Mouse (Mus musculus) Muller cell, postnatal 12 days (primary cell): ENCODE results near the gene Cldnd1.

Source experiments
- DNase-seq: peaks from one replicate; pipeline ENCODE4 v3.0.0-alpha.2; 2015; ENCODE audit errors: inconsistent ontology term

Cldnd1 gene

DNA sequence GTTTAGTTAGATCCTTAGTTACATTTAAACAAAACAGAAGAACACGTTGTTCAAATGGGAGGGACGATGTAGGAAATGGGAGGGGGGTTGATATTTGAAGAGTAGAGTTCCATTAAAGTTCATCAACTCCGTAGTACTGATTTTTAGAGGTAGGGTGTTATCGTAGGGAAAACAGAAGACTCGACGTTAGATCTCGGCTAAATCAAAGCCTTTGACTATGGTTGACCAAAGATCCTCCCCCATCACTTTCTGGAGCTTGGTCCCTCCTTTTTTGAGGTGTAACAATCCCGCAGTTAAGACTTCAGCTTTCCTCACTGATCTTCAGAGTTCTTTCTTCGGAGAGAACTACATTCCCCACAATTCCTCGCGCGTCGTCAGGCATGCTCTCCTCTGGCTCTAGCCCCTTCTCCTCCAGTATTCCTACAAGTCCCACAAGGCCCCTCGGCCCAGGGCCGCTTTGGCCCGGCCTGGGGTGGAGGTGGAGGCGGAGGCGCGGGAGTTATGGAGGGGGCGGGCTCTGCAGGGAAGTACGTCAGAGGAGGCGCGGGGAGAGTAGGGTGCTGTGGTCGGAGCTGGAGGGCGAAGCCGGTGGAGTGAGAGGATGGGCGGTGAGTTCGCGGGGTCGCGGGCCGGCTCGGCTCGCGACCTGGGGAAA, at the start of gene Cldnd1:
Gene Cldnd1 (plus strand): TSS at position 434 of the 655 bp plus-strand sequence.
- peak; percentile 99 for DNase-seq

GRCm38 (mm10) chr16:58678660-58679059, 49.0 kb upstream of the Cldnd1 start:
- no peak for DNase-seq

DNA sequence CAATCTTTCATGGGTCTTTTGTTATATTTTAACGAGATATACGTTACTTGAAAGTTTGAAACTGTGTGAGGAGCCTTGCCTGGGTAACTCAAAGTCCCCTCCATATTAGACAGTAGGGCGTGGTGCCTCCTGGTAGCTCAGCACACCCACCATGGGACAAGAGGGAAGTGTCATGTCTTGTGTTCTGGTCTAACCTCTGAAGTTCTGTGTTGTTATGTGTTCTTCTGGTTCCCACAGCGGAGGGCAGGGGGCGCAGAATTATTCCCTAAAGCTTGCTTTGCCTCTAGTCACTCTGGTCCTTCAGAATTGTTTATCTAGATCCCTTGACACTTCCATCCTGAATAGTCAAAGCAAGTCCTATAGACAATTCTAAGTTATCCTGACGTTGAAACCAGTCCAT, 45.7 kb upstream of the Cldnd1 start:
- no peak for DNase-seq

DNA sequence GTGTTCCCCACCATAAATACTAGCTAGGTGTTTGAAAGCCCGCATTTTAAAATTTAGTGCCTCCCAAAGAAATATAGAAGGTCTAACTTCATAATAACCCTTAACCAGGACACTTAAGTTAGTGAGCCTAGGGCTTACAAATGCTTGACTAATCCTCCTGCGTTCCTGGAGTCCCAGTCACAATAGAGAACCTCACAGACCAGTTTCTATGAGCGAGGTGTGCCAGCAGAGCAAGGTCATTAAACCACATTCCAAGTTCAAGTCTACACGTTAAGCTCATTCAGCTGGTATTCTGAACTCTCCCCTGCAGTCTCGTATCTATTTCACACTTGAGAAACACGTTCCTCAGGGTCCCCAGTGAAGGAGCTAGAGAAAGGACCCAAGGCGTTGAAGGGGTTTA, 44.8 kb upstream of the Cldnd1 start:
- DNase-seq: no peak

- no peak for DNase-seq
Observed at GRCm38 (mm10) chr16:58683911-58684310, 43.8 kb upstream of the Cldnd1 start.

- DNase-seq: no peak
Observed at GRCm38 (mm10) chr16:58684537-58684936, 43.2 kb upstream of the Cldnd1 start.

- no peak for DNase-seq
Observed at GRCm38 (mm10) chr16:58685548-58686537, 41.9 kb upstream of the Cldnd1 start.

DNA sequence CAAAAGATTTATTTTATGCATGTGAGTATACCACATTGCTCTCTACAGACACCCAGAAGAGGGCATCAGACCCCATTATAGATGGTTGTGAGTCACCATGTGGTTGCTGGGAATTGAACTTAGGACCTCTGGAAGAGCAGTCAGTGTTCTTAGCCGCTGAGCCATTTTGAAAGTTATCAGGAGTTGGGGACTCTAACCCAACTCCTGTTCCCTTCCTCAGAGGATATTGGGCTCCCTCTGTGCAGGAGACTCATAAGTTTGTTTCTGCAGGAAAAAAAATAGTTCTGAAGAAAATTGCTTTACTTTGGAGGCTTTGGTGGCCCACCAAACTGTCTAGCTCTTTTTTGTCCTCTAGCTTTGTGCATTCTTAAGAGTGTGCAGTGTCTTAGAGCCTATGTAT, 39.2 kb upstream of the Cldnd1 start:
- DNase-seq: no peak

GRCm38 (mm10) chr16:58689555-58690169, 38.0 kb upstream of the Cldnd1 start:
- no peak for DNase-seq

DNA sequence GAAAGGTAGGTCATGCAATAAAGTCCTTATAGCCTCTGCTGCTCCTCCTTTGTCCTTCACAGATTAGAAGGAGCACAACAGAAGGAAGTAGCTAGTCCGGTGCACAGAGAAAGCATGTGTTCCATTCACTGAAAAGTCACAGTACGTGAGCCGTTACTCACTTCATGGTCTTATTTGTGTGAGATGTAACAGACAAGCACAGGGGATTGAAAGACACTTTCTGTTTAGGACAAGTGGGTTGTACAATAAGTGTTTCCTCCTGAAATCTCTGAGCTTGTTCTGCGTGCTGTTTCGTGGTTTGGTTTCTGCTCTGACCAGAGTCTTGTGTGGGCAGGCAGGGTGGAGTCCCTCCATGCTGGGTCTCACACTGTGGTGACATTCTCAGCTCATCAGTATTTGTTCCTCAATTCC, 37.4 kb upstream of the Cldnd1 start:
- DNase-seq: no peak

DNA sequence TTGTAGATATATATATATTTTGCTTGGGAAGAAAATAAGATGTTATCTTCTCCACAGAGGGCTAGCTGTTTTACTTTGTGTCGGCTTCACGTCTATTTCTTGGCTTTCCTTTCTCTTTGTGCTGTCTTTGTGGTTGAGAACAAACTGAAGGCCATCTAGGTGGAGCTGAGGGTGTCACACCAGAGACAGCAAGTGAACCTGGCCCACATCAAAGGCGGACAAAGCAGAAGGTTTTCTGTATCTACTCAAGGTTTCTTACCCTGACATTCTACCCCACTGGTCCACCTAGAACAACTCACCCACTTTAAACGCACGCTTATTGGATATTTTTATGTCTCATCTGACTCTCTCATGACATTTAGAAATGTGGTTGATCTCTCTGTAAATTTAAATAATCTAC, 33.6 kb upstream of the Cldnd1 start:
- no peak for DNase-seq

GRCm38 (mm10) chr16:58696796-58697195, 30.9 kb upstream of the Cldnd1 start:
- no peak for DNase-seq

GRCm38 (mm10) chr16:58697261-58697660, 30.4 kb upstream of the Cldnd1 start:
- DNase-seq: no peak

- no peak for DNase-seq
Observed at GRCm38 (mm10) chr16:58700174-58700573, 27.5 kb upstream of the Cldnd1 start.

- no peak for DNase-seq
Observed at GRCm38 (mm10) chr16:58700816-58701424, 26.8 kb upstream of the Cldnd1 start.

DNA sequence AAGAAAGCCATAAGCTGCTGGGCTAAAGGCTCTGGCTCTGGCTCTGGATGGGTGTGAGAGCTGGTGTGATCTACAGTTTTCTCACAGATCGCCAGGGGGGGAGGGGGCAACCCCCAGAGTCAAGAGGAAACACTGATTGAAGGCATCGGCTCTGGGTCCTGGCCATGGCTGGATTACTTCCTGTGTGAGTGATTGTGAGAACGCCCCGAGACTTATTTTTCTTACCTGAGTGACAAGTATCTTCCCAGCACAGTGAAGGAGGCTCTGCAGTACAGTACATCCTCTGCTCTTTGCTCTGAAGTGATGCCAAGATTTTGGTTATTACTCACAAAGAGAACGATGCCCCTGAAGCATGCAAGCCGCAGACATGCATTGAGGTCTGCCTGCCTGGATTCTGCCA, 25.9 kb upstream of the Cldnd1 start:
- no peak for DNase-seq

- no peak for DNase-seq
Observed at GRCm38 (mm10) chr16:58702329-58702932, 25.3 kb upstream of the Cldnd1 start.

DNA sequence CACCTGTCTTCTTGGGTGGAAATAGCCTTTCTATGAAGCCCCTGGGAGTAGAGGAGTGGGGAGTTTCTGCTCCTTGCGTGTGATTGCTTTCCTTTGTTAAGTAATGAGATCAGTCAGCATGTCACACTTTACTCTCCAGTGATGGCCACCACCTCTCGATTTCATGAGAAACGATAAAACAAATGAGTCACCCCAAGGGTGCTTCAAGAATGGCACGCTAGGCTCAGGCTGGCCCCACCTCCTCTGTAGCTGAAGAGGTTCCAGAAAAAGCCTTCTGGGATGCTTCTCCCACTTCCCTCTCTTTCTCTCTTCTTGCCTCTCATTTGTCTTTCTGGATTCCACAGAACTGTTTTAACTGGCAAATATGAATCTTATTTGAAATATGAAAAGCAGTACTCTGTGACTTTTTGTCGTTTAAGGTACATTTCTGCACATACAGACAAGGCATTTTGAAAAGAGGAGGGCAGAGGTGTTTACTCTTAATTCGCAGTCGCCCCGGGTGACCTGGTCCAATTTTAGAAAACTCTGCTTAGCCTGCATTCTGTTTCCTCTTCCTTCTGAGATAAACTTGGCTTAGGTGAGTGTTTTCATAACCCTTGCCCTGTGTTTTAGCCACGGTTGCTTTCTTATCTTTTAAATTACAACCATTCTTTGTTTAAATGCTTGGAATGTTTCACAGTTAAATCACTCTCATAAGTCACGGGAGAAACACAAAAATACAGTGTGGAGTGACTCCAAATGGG, 24.2 kb upstream of the Cldnd1 start:
- DNase-seq: peak; percentile 17

- DNase-seq: no peak
Observed at GRCm38 (mm10) chr16:58704999-58705398, 22.7 kb upstream of the Cldnd1 start.

DNA sequence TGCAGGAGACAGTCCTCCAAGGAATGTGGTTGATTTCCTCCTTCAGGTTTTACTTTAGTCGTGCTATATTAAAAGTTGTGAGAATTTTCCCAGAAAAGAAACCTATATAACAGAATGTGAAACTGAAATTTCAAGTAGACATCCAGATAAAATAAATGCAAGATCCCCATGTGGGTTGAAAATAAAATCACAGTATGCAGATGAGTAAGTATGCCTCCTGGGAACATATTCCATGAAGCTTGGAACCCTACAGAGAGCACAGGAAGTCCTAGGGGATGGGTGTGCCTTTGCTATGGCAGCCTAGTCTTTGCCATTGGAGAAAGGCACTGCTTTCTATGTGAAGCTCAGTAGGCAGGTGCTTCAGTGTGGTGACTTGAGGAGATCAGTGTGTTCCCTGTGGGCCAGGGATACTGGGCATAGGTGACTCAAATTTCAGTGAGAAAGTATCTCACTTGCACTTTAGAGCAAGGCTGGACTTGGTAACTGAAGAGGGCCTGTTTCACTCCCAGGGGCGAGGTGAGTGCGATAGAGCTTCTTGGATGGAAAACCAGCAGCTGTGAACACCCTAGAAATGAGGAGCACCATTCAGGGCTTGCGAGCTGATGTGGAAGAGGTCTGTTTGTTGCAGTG, 20.3 kb upstream of the Cldnd1 start:
- no peak for DNase-seq
